Mouse (Mus musculus) testis, postnatal 14 days (tissue): ENCODE results near the gene Cul4a.

Experiments used
- DNase-seq: peaks from one replicate; pipeline ENCODE4 v3.0.0; 2021; ENCODE audit warnings: low spot score

The Cul4a gene

DNA sequence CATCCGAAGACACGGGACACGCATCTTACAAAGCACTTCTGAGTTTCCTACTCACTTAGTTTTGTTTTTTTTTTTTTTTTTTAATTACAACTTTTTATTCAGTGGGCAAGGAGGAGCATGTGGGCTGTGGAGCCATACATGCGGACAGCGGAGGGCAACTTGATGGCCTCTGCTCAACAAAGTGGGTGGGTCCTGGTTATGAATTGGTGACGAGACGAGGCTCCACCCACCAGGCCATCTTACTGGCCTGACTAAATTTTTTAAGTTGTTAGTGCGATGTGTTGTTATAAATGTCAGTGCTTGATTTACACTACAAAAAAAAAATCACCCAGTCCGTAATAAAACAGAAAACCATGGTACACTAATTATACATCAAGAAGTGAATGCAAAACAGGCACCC lies 75.0 kb downstream of the Cul4a start:
- no peak for DNase-seq

DNA sequence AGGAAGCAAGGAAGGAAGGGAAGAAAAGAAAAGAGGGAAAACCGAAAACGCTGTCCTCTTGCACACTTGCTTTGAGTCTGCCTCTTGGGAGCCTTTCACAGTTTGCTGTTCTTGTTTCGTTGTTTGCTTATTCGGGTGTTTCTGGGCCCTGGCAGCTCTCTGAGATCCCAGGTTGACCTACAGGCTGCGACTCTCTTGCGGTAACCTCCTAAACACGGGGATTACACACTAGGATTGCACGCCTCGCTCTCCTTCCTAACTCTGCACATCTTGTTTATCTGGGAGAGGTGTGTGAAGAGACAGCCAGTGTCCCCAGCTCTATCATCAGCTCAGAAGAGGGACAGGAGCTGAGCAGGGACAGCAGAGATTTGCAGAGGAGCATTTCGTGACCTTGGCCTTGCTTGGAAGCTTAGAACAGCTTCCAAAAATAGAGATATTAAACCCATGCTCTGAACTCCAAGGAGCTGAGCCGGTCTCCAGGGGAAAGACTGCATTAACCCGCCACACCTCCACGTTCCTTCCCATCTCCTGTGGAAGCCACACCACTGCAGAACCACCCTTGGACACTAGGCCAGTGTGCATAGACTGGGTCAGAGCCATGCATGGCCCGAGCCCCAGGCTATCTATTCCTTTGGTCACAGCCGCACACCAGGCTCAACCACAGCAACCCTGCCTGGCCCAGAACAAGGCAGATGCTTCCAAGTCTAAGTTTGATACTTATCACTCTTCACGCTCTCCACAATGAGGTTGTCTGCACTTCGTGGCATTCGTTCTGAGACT lies 75.7 kb downstream of the Cul4a start:
- DNase-seq = no peak

DNA sequence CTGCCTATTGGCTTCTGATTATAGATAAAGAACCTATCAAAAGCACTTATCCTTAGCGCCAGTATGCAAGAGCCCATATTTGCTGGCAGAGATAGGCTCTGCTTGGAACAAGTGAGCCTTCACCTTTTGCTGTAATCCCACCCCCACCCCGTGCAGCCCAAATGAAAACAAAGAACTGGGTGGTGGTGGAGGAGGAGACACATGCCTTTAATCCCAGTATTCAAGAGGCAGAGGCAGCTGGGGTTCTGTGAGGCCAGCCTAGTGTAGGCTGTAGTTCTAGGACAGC lies 76.2 kb downstream of the Cul4a start:
- DNase-seq = no peak

DNA sequence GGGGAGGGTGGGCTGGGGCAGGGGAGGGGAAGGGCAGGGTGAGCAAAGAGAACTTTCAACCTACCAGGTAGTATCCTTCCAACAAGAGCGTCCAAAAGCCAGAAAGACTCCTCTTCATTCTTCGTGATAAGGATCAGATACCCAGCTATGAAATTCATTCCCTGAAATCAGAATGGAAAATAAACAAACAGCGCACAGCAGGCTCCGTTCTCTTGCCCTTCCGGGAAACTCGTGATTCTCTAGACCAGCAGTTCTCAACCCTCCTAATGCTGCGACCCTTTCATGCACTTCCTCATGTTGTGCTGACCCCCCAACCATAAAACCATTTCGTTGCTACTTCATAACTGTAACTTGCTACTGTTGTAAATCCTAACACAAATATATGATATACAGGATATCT lies 81.4 kb downstream of the Cul4a start:
- no peak for DNase-seq

DNA sequence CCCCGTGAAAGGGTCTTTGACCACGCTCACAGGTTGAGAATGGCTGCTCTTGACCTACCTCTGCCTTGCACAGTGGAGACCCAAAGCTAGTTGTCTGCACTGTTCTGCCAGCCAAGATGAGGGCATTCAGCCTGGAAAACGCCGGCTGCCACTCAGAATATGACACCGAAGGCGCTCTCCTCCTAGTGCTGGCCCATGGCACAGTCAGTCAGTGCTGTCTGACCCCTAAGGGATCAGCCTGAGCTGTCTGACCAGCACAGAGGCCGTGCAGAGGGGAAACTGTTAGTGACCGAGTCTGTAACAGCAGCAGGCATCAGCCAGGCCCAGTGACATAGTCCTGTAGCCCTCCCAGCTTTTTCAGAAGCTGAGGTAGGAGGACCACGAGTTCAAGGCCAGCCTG lies 81.8 kb downstream of the Cul4a start:
- no peak for DNase-seq

DNA sequence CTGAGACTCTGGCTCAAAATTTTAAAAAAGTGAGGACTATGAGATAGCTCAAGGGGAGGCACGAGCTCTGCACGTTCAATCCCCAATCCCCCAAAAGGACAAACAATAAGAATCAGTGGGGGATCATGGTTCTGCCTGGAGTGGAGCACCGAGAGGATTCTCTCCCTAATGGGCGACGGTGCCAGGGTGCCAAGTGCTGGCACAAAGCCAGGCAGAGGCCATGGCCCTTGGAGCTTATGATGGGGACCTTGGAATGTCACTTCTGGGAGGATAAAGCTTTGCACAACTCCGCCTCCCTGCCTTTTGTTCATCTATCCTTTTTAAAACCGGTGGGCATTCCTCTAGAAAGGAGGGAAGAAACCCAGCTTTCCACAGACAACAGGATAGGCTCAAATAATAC lies 82.2 kb downstream of the Cul4a start:
- DNase-seq = no peak

DNA sequence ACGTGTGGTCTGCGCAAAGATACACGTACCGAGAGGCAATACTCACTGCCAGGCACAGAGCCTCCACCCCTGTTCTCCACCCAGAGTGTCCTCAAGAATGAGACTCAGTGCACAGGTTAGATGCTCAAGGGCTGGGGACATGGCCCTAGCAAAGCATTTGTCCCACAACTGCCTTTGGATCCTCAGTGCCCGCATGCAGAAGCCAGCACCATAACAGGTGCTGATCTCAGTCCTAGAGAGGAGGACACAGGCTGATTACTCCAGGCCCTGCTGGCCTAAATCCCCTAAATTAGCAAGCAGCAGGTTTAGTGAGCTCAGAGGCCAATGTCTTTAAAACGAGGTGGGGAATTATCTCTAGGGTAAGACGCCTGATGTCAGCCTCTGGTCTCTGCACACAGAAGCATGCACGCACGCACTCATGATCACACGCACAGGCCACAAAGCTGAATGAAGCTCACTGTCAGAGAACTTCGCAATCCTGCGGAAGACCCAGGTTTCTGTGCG lies 82.7 kb downstream of the Cul4a start:
- DNase-seq = no peak

DNA sequence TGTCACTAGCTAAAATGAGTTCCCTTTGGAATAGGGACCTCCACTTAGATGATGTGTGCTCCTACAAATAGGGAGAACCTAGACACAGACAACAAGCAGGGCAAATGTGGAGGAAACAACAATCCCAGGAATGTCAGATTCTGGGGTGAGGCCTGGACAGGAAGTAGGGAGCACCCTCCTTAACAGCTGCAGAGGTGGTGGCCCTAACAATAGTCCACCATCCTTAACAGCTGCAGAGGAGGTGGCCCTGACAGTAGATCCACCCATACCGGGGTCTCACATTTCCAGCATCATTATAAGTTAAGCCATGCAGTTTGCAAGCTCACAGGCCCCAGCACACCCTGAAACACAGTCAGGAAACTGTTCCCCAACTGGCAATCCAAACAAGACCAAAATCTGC lies 83.4 kb downstream of the Cul4a start:
- DNase-seq = no peak

DNA sequence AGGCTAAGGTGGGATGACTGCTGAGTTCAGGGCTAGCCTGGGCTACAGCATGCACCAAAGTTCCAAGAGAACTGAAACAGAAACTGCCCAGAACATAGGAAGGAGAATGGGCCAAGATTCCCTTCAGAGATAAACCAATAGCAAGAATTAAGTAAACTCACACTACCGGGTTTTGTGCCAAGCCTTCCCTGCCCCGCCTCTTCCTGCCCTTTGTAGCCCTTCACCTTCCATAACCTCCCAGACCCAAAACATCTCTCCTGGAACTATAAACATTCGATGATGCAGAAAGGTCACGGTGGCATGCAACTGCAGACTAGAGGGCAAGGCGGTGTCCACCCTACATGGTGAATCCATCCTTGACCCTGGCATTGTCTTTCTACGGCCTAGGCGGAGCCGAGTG lies 84.8 kb downstream of the Cul4a start:
- DNase-seq = no peak

DNA sequence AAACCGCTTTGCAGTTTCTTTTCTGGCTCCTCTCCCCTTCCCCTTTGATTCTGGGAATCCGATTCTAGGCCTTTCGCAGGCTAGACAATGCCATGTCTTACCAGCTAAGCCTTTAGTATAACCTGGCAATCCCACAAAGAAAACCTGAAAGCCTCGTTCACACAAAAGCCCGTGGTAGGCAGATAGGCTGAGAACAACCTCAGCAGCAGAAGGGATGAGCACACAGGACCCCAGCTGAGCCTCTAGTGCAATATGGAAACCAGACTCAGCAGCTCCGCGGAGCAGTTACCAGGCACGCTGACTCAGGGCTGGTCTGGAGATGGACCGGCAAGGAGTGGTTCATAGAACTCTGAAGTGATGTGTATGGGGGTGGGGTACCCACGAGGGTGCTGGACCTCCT lies 89.4 kb downstream of the Cul4a start:
- DNase-seq = no peak

DNA sequence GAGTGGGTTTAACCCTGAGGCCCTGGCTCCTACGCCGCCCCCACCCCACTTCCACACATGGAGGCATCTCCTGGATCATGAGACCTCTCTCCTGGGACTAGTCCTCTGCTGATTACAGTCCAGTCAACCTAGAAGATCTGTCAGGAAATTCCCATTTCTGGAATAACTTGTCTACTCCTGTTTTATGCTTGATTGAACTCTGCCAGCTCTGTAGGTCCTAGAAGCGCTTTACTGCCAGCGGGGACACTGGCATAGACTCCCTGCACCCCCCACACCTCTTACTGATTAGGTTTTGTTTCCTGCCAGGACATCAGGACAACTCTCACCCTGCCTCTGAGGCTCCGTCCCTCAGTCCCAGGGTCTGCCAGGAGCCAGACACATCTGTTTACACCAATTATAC lies 92.1 kb downstream of the Cul4a start:
- no peak for DNase-seq
